In genomic region chr14:20339415-20339814, GRCm38 (mm10) we compare ENCODE assay signal across 25 mouse cellular contexts. TPM values are rescaled to one million over a fixed set of nuclear protein-coding genes. Genes with fewer than 3 reads are reported as not detected.
A peak's percentile ranks its signal among the peaks of the same experiment; 100 is the strongest.
DNase-seq lines count a peak whose midpoint lies in the region; ATAC-seq and TF ChIP-seq lines count a peak whose summit lies in the region.
"Had no signal": no experiment of that assay in that cellular context is flagged by ENCODE, and none has a peak within 500 bp of the region (broad histone marks: within the 10 kb centered on the region; RNA-seq: fewer than 3 reads in every experiment).

No protein-coding gene starts in this region.

- no peak overlapping the region for H3K27ac ChIP-seq in lung, postnatal 0 days (ENCODE audit: low read length)
- H3K27ac ChIP-seq in small intestine, adult 2 months (ENCODE audit: insufficient read depth, low read depth, low read length): no peak overlapping the region
- H3K27ac ChIP-seq: embryonic facial prominence, embryonic 10.5 days; embryonic facial prominence, embryonic 15.5 days; forebrain, embryonic 12.5 days; heart, embryonic 10.5 days; heart, embryonic 15.5 days; hindbrain, embryonic 12.5 days; hindbrain, postnatal 0 days; limb, embryonic 10.5 days; limb, embryonic 15.5 days; liver, embryonic 13.5 days; midbrain, embryonic 10.5 days; midbrain, embryonic 15.5 days; neural tube, embryonic 13.5 days had no signal

- no peak overlapping the region for H3K4me2 ChIP-seq in lung, postnatal 0 days (replicated peaks; ENCODE audit: low read depth, low read length)
- H3K4me2 ChIP-seq: embryonic facial prominence, embryonic 15.5 days; forebrain, embryonic 12.5 days; heart, embryonic 15.5 days; hindbrain, embryonic 12.5 days; limb, embryonic 15.5 days; liver, embryonic 13.5 days; midbrain, embryonic 15.5 days; neural tube, embryonic 13.5 days had no signal

- TF ChIP-seq EP300 in lung, postnatal 0 days (IDR thresholded peaks at IDR 0.05): no peak

- peaks cover 5% of the 10 kb centered on the region for H3K36me3 ChIP-seq in lung, postnatal 0 days (ENCODE audit: insufficient read depth, low read length)
- H3K36me3 ChIP-seq in small intestine, adult 2 months (ENCODE audit: control insufficient read depth, insufficient read depth, low read length): peaks cover 32% of the 10 kb centered on the region

- no peak for TF ChIP-seq POLR2A in lung, adult 2 months (IDR thresholded peaks at IDR 0.05; ENCODE audit: borderline replicate concordance, extremely low read depth, low read depth, low read length)
- TF ChIP-seq POLR2A in small intestine, adult 2 months (IDR thresholded peaks at IDR 0.05; ENCODE audit: low read depth, low read length): no peak

- H3K4me3 ChIP-seq in lung, postnatal 0 days (ENCODE audit: low read depth, low read length): no peak overlapping the region
- no peak overlapping the region for H3K4me3 ChIP-seq in lung, adult 2 months (replicated peaks; ENCODE audit: extremely low read depth, low read depth, low read length)
- H3K4me3 ChIP-seq in small intestine, adult 2 months (ENCODE audit: low read depth, low read length): no peak overlapping the region
- H3K4me3 ChIP-seq: embryonic facial prominence, embryonic 10.5 days; embryonic facial prominence, embryonic 15.5 days; forebrain, embryonic 12.5 days; heart, embryonic 10.5 days; heart, embryonic 15.5 days; hindbrain, embryonic 12.5 days; limb, embryonic 10.5 days; limb, embryonic 15.5 days; liver, embryonic 13.5 days; midbrain, embryonic 10.5 days; midbrain, embryonic 15.5 days; neural tube, embryonic 13.5 days had no signal

- no peak for ATAC-seq in CD4-positive, CD25-positive, alpha-beta regulatory T cell, adult 4 months
- ATAC-seq in lung, postnatal 0 days: no peak
- ATAC-seq in monocyte, adult 5-6 weeks (replicated peaks; ENCODE audit: insufficient number of reproducible peaks, low FRiP score, low TSS enrichment, poor library complexity, severe bottlenecking): no peak
- ATAC-seq: hindbrain, postnatal 0 days; intestine, embryonic 16.5 days; midbrain, embryonic 15.5 days had no signal

- no peak overlapping the region for H3K9ac ChIP-seq in lung, postnatal 0 days (replicated peaks; ENCODE audit: low read depth)
- H3K9ac ChIP-seq: embryonic facial prominence, embryonic 15.5 days; forebrain, embryonic 12.5 days; heart, embryonic 15.5 days; hindbrain, embryonic 12.5 days; limb, embryonic 15.5 days; liver, embryonic 13.5 days; midbrain, embryonic 15.5 days; neural tube, embryonic 13.5 days had no signal

- H3K4me1 ChIP-seq in lung, postnatal 0 days (ENCODE audit: insufficient read depth, low read depth, low read length): no peaks in the 10 kb centered on the region; the same call in 1 of the 2 replicates
- H3K4me1 ChIP-seq in lung, adult 2 months (ENCODE audit: control insufficient read depth, insufficient read depth, low read length): no peaks in the 10 kb centered on the region
- 0 out of 2 replicates have a peak, but pooled peaks cover 2% of the 10 kb centered on the region for H3K4me1 ChIP-seq in small intestine, adult 2 months (ENCODE audit: control insufficient read depth, insufficient read depth, insufficient read length, low read length)
- H3K4me1 ChIP-seq: embryonic facial prominence, embryonic 10.5 days; embryonic facial prominence, embryonic 15.5 days; forebrain, embryonic 12.5 days; heart, embryonic 10.5 days; heart, embryonic 15.5 days; hindbrain, embryonic 12.5 days; limb, embryonic 10.5 days; limb, embryonic 15.5 days; midbrain, embryonic 10.5 days; midbrain, embryonic 15.5 days; neural tube, embryonic 13.5 days had no signal

- no peaks in the 10 kb centered on the region for H3K9me3 ChIP-seq in lung, postnatal 0 days (ENCODE audit: low read length)
- H3K9me3 ChIP-seq: embryonic facial prominence, embryonic 10.5 days; embryonic facial prominence, embryonic 15.5 days; forebrain, embryonic 12.5 days; heart, embryonic 10.5 days; heart, embryonic 15.5 days; hindbrain, embryonic 12.5 days; limb, embryonic 10.5 days; limb, embryonic 15.5 days; liver, embryonic 13.5 days; midbrain, embryonic 10.5 days; midbrain, embryonic 15.5 days; neural tube, embryonic 13.5 days had no signal

- no peaks in the 10 kb centered on the region for H3K27me3 ChIP-seq in lung, postnatal 0 days (replicated peaks; ENCODE audit: insufficient read depth, low read length)
- H3K27me3 ChIP-seq in small intestine, adult 2 months (ENCODE audit: control insufficient read depth, insufficient read depth, low read length): no peaks in the 10 kb centered on the region
- H3K27me3 ChIP-seq: embryonic facial prominence, embryonic 15.5 days; forebrain, embryonic 12.5 days; heart, embryonic 15.5 days; hindbrain, embryonic 12.5 days; limb, embryonic 15.5 days; liver, embryonic 13.5 days; midbrain, embryonic 15.5 days; neural tube, embryonic 13.5 days had no signal

- peak; percentile 13 for DNase-seq in CD4-positive, CD25-positive, alpha-beta regulatory T cell, adult 2 months (ENCODE audit: low read depth, low spot score)
- no peak for DNase-seq in lung, postnatal 0 days (ENCODE audit: low spot score)
- no peak for DNase-seq in lung, adult 2 months
- peak; percentile 5 for DNase-seq in NIH3T3 (ENCODE audit: low read depth)
- no peak for DNase-seq in heart, adult 18-20 months
- DNase-seq: cerebellum, adult 8-10 months; gastrocnemius, postnatal 10 days; liver, embryonic 13.5 days; thymus, adult 18-20 months had no signal

- 97% methylated on average over 5 of the region's 5 CpGs for WGBS in lung, postnatal 0 days
- 95% methylated on average over 5 of the region's 5 CpGs for WGBS in lung, adult 2 months
- WGBS in small intestine, adult 2 months: 98% methylated on average over 5 of the region's 5 CpGs

- peak; percentile 11; the same call in 1 of the 2 replicates for TF ChIP-seq CTCF in lung, postnatal 0 days (IDR thresholded peaks at IDR 0.05)
- no peak for TF ChIP-seq CTCF in lung, adult 2 months (IDR thresholded peaks at IDR 0.05; ENCODE audit: insufficient read depth, low read length)
- peak; percentile 11; the same call in 1 of the 2 replicates for TF ChIP-seq CTCF in small intestine, adult 2 months (IDR thresholded peaks at IDR 0.05; ENCODE audit: extremely low read depth, insufficient read length, insufficient replicate concordance, low read depth, low read length)

RNA-seq across cellular contexts. Expression of gene Ecd, which starts 8.5 kb away (rescaled TPM):
- 10 to 100 TPM; 70.5 to 80.7 TPM for polyA plus RNA-seq in CD4-positive, CD25-positive, alpha-beta regulatory T cell, adult 4 months (2017; shearing (Covaris generic))
- polyA plus RNA-seq in lung, postnatal 0 days (2015; fragmentation: Nextera tagmentation; extraction: Ambion mirVana): 19.0 and 19.1 TPM in 2 replicates
- 10.8 and 14.4 TPM in 2 replicates for polyA plus RNA-seq in lung, adult 2 months (2012; rRNA removed)
- polyA plus RNA-seq in small intestine, adult 2 months (2012; rRNA removed): 4.8 and 8.2 TPM in 2 replicates
- total RNA-seq in monocyte, adult 5-6 weeks (2017): 30.8 to 39.0 TPM (median 37.4 TPM) in 3 replicates
- 10 to 100 TPM; 36.9 to 38.1 TPM for total RNA-seq in heart, adult 18-20 months (2021)

RNA-seq across cellular contexts. Expression of gene Fam149b, which starts 8.5 kb away (rescaled TPM):
- polyA plus RNA-seq in CD4-positive, CD25-positive, alpha-beta regulatory T cell, adult 4 months (2017; shearing (Covaris generic)): 10 to 100 TPM; 67.6 to 71.9 TPM
- polyA plus RNA-seq in lung, postnatal 0 days (2015; fragmentation: Nextera tagmentation; extraction: Ambion mirVana): 14.7 and 16.9 TPM in 2 replicates
- 21.0 and 24.6 TPM in 2 replicates for polyA plus RNA-seq in lung, adult 2 months (2012; rRNA removed)
- polyA plus RNA-seq in small intestine, adult 2 months (2012; rRNA removed): 9.3 and 17.0 TPM in 2 replicates
- 14.5 to 42.0 TPM (median 34.5 TPM) in 3 replicates for total RNA-seq in monocyte, adult 5-6 weeks (2017)
- 10 to 100 TPM; 28.7 to 33.3 TPM for total RNA-seq in heart, adult 18-20 months (2021)

RNA-seq across cellular contexts. Expression of gene Nudt13, which starts 44.9 kb away (rescaled TPM):
- 10 to 100 TPM; 25.3 to 30.3 TPM for polyA plus RNA-seq in CD4-positive, CD25-positive, alpha-beta regulatory T cell, adult 4 months (2017; shearing (Covaris generic))
- polyA plus RNA-seq in lung, postnatal 0 days (2015; fragmentation: Nextera tagmentation; extraction: Ambion mirVana): 12.6 and 13.0 TPM in 2 replicates
- 15.1 and 20.8 TPM in 2 replicates for polyA plus RNA-seq in lung, adult 2 months (2012; rRNA removed)
- polyA plus RNA-seq in small intestine, adult 2 months (2012; rRNA removed): 6.8 and 12.2 TPM in 2 replicates
- 14.6 to 42.4 TPM (median 23.3 TPM) in 3 replicates for total RNA-seq in monocyte, adult 5-6 weeks (2017)
- total RNA-seq in heart, adult 18-20 months (2021): 10 to 100 TPM; 32.6 to 35.8 TPM

RNA-seq across cellular contexts. Expression of gene Dnajc9, which starts 49.3 kb away (rescaled TPM):
- 100 to 1,000 TPM; 145 to 195 TPM for polyA plus RNA-seq in CD4-positive, CD25-positive, alpha-beta regulatory T cell, adult 4 months (2017; shearing (Covaris generic))
- polyA plus RNA-seq in lung, postnatal 0 days (2015; fragmentation: Nextera tagmentation; extraction: Ambion mirVana): 34.7 and 37.9 TPM in 2 replicates
- 17.5 and 24.6 TPM in 2 replicates for polyA plus RNA-seq in lung, adult 2 months (2012; rRNA removed)
- polyA plus RNA-seq in small intestine, adult 2 months (2012; rRNA removed): 15.1 and 21.1 TPM in 2 replicates
- total RNA-seq in monocyte, adult 5-6 weeks (2017): 58.2 to 124 TPM (median 61.8 TPM) in 3 replicates
- total RNA-seq in heart, adult 18-20 months (2021): 10 to 100 TPM; 11.1 to 11.6 TPM

RNA-seq across cellular contexts. Expression of gene Mrps16, which starts 54.0 kb away (rescaled TPM):
- polyA plus RNA-seq in CD4-positive, CD25-positive, alpha-beta regulatory T cell, adult 4 months (2017; shearing (Covaris generic)): 100 to 1,000 TPM in 1 of 2 experiments, 10 to 100 TPM in 1; 99.8 to 106 TPM
- polyA plus RNA-seq in lung, postnatal 0 days (2015; fragmentation: Nextera tagmentation; extraction: Ambion mirVana): 58.5 and 64.4 TPM in 2 replicates
- polyA plus RNA-seq in lung, adult 2 months (2012; rRNA removed): 29.9 and 32.3 TPM in 2 replicates
- polyA plus RNA-seq in small intestine, adult 2 months (2012; rRNA removed): 22.4 and 28.1 TPM in 2 replicates
- total RNA-seq in monocyte, adult 5-6 weeks (2017): 24.2 to 43.4 TPM (median 27.0 TPM) in 3 replicates
- total RNA-seq in heart, adult 18-20 months (2021): 10 to 100 TPM; 72.8 to 84.4 TPM

Comparison
In these comparisons a context has a peak if more than half of its experiments do, and no peak if none do; other contexts are left out.
1. DNase-seq: peak in CD4-positive, CD25-positive, alpha-beta regulatory T cell, adult 2 months (single experiment) and NIH3T3 (single experiment); none in lung, postnatal 0 days (single experiment), lung, adult 2 months (single experiment) and heart, adult 18-20 months (0 of 2).